Mouse (Mus musculus) cortical plate, adult 2 months (tissue): ENCODE data around the gene Bfsp1. TPM values are rescaled to one million over a fixed set of nuclear protein-coding genes. Genes with fewer than 3 reads are reported as not detected.

Experiments
- H3K27ac ChIP-seq: fragments of 200-500 bp; 2 replicates; pipeline ENCODE4 v1.5.1; 2012; ENCODE audit warnings: low read length, control low read depth, inconsistent platforms; ENCODE audit not compliant: insufficient read depth
- H3K4me1 ChIP-seq: fragments of 200-500 bp; 2 replicates; pipeline ENCODE4 v1.6.1; 2011; ENCODE audit warnings: low read length; ENCODE audit not compliant: control insufficient read depth, insufficient read depth
- H3K4me3 ChIP-seq: fragments of 200-500 bp; 2 replicates; pipeline ENCODE4 v1.5.1; 2011; ENCODE audit warnings: mild to moderate bottlenecking, low read length, control low read depth; ENCODE audit not compliant: insufficient read depth
- CTCF ChIP-seq: fragments of 200-500 bp; IDR thresholded peaks from 2 replicates; pipeline ENCODE4 v1.5.1; 2011; ENCODE audit warnings: mild to moderate bottlenecking, control low read depth, low read length; ENCODE audit not compliant: insufficient read depth; ENCODE audit errors: extremely low read depth
- POLR2A ChIP-seq: fragments of 200-500 bp; IDR thresholded peaks from 2 replicates; pipeline ENCODE4 v1.6.1; 2011; ENCODE audit warnings: mild to moderate bottlenecking, low read length, control low read depth; ENCODE audit not compliant: insufficient read depth; ENCODE audit errors: extremely low read depth
- polyA plus RNA-seq: library from polyadenylated mRNA; depleted of rRNA; stranded (reverse); fragments of >200 nt; gene quantifications from 2 replicates; pipeline ENCODE4 v1.2.3, GENCODE M21; 2012; rRNA removed

Bfsp1 gene
- polyA plus RNA-seq, 1 experiment, result 0.98 TPM

DNA sequence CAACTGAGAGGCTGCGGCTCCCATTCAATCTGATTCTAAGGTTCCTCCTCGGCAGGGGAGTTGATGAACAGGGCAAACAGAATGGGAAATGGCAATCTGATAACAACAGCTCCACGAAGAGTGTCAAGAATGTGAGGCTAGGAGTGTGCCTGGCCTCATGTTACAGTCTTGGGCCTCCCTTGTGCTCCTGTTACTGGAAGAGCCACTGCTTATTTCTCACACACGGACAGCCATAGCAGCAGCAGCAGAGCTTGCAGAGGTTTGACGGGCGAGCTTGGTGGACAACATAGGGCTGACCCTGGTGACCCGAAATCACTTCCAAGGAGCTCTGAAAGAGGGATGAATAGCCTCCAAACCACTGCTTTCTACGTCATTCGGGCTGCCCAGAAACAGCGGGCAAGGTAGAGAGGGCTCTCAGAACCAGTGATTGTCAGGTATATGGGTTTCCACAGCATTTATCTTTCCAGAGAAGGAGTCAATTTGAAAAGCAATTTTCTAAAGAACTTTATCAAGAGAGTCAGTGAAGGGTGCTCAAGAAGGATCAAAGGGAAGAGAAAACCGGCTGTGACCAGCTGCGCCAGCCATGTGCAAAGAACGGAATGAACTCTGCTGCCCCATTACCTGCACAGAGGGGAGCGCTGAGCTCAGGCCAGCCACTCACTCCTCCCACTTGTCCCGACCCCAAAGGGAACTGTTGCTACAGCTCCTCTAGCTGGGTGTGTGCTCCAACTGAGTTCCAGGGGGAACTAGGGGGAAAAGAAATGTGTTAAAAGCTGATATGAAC is 56.6 kb downstream of the Bfsp1 start:
- Histone ChIP-seq H3K4me1 (no peaks in the 10 kb centered on the region), H3K4me3 (no peak overlapping the region), H3K27ac (no peak overlapping the region)
- TF ChIP-seq POLR2A, result no peak
- no peak for TF ChIP-seq CTCF

DNA sequence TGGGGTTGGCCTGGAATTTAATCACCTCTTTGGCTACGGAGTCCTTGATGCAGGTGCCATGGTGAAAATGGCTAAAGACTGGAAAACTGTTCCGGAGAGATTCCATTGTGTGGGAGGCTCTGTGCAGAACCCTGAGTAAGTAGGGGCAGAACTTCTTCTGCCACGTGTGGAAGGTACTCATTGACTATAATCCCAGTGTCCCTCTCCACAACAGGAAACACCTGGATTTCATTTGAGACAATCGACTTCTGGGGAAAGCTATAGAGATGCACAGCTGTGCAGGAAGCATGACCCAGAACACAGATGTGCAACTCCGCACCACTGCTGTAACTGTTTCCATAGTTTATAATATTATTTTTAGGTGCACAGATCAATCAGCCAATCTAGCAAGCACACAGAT is 61.9 kb downstream of the Bfsp1 start:
- Histone ChIP-seq H3K27ac (no peak overlapping the region), H3K4me1 (0 out of 2 replicates have a peak, but pooled peaks cover 2% of the 10 kb centered on the region), H3K4me3 (no peak overlapping the region)
- TF ChIP-seq POLR2A (no peak), CTCF (no peak)

- Histone ChIP-seq H3K4me3 (no peak overlapping the region), H3K4me1 (0 out of 2 replicates have a peak, but pooled peaks cover 2% of the 10 kb centered on the region), H3K27ac (no peak overlapping the region)
- no peak for TF ChIP-seq POLR2A
- no peak for TF ChIP-seq CTCF
Observed at GRCm38 (mm10) chr2:143796335-143797013, 66.5 kb downstream of the Bfsp1 start.

DNA sequence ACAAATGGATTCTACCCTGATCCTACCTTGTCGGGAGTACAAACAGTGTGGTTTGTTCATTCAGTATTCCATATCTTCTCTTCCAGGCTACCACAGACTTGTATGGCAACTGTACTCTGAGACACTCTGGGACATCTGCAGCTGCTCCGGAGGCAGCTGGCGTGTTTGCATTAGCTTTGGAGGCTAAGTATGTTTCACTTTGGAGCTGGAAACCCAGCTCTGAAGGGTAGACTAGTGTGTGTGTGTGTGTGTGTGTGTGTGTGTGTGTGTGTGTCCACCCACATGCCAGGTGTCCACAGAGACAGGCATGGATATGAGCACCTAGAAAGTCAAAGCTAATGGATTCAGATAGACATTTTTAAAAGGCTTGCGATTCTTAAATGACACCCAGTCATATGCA is 67.1 kb downstream of the Bfsp1 start:
- Histone ChIP-seq H3K4me3 (no peak overlapping the region), H3K27ac (no peak overlapping the region), H3K4me1 (0 out of 2 replicates have a peak, but pooled peaks cover 2% of the 10 kb centered on the region)
- TF ChIP-seq CTCF, result no peak
- TF ChIP-seq POLR2A, result no peak

DNA sequence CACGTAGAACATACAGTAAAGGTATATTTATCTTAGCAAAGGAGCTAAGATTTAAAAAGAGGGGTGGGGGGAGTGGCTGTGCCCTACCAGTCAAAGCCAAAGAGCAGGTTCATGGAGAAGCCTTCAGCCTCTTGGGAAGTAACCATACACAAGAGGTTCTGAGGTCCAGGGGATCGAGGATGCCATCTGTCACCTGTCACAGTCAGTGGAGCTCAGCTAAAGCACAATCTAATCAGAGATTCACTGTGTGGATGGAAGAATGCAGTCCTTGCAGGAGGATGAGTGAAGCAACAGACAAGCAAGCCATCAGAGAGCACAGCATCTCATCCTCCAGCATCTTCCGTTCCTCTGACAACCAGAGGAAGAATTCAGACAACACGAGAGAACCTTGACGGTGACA is 73.1 kb downstream of the Bfsp1 start:
- Histone ChIP-seq H3K4me3 (no peak overlapping the region), H3K4me1 (peaks cover 2% of the 10 kb centered on the region; the same call in 1 of the 2 replicates), H3K27ac (no peak overlapping the region)
- TF ChIP-seq POLR2A (no peak), CTCF (no peak)

- no peak overlapping the region for H3K27ac ChIP-seq
- TF ChIP-seq POLR2A, result no peak
- no peak for TF ChIP-seq CTCF
- H3K4me3 ChIP-seq, result no peak overlapping the region
- no peaks in the 10 kb centered on the region for H3K4me1 ChIP-seq
Observed at GRCm38 (mm10) chr2:143780310-143780709, 82.7 kb downstream of the Bfsp1 start.

Other genes with a start within 250 kb of the Bfsp1 start
- gene Dstn, start 52.1 kb upstream of the Bfsp1 start, polyA plus RNA-seq, result 128 and 132 TPM in 2 replicates
- 55.3 and 58.0 TPM in 2 replicates for gene Rrbp1, start 148.1 kb upstream of the Bfsp1 start, polyA plus RNA-seq
- not detected in 2 replicates for gene Banf2, start 169.9 kb upstream of the Bfsp1 start, polyA plus RNA-seq